Mouse (Mus musculus) C2C12 (cell line): ENCODE results near the gene Mmrn2.

ENCODE experiments used
- CTCF ChIP-seq: IDR thresholded peaks from one replicate; pipeline ENCODE4 v1.5.1; 2011; ENCODE audit not compliant: control insufficient read depth, insufficient read depth, insufficient read length
- MAX ChIP-seq: IDR thresholded peaks from one replicate; pipeline ENCODE4 v1.6.1; 2011; ENCODE audit warnings: mild to moderate bottlenecking, control low read depth
- USF1 ChIP-seq: IDR thresholded peaks from one replicate; pipeline ENCODE4 v1.6.1; 2011; ENCODE audit warnings: low read depth, mild to moderate bottlenecking, control low read depth, moderate library complexity

- TF ChIP-seq MAX (no peak), CTCF (no peak), USF1 (no peak)
Measured at GRCm38 (mm10) chr14:34355301-34355700, 20.0 kb upstream of the Mmrn2 start, which contains the start of gene Fam25c.
